Mouse (Mus musculus) hindbrain, embryonic 14.5 days (tissue): Measurements from ENCODE around the gene Etfa. TPM values are rescaled to one million over a fixed set of nuclear protein-coding genes. Genes with fewer than 3 reads are reported as not detected.

Experiments
- ATAC-seq: fragments of 200-750 bp; cut with Nextera tagmentation; 2 replicates; pipeline ENCODE4 v1.8.0; 2017; ENCODE audit warnings: moderate number of reproducible peaks, mild to moderate bottlenecking, moderate TSS enrichment, moderate library complexity; ENCODE audit not compliant: low FRiP score
- DNase-seq: peaks from one replicate; pipeline ENCODE4 v3.0.0-alpha.2; 2015; ENCODE audit warnings: low spot score
- H3K27ac ChIP-seq: fragments of 300-500 bp; sonication (generic); 2 replicates; pipeline ENCODE4 v1.5.1; 2014; ENCODE audit warnings: mild to moderate bottlenecking, moderate library complexity
- H3K27me3 ChIP-seq: fragments of 300-500 bp; sonication (generic); 2 replicates; pipeline ENCODE4 v1.6.1; 2014; ENCODE audit warnings: mild to moderate bottlenecking, low read length, mixed read lengths; ENCODE audit not compliant: control insufficient read depth, insufficient read depth
- H3K36me3 ChIP-seq: fragments of 300-500 bp; sonication (generic); replicated peaks from 2 replicates; pipeline ENCODE4 v1.6.1; 2014; ENCODE audit not compliant: control insufficient read depth, insufficient read depth
- H3K4me1 ChIP-seq: fragments of 300-500 bp; sonication (generic); replicated peaks from 2 replicates; pipeline ENCODE4 v1.6.1; 2014; ENCODE audit warnings: antibody characterized with exemption, low read length, mixed read lengths; ENCODE audit not compliant: control insufficient read depth, insufficient read depth
- H3K4me2 ChIP-seq: fragments of 300-500 bp; sonication (generic); replicated peaks from 2 replicates; pipeline ENCODE4 v1.6.1; 2014; ENCODE audit warnings: mild to moderate bottlenecking, moderate library complexity
- H3K4me3 ChIP-seq: fragments of 300-500 bp; sonication (generic); replicated peaks from 2 replicates; pipeline ENCODE4 v1.5.1; 2014; ENCODE audit warnings: mild to moderate bottlenecking, low read length
- H3K9ac ChIP-seq: fragments of 300-500 bp; sonication (generic); 2 replicates; pipeline ENCODE4 v1.6.1; 2014
- H3K9me3 ChIP-seq: fragments of 300-500 bp; sonication (generic); 2 replicates; pipeline ENCODE4 v1.6.1; 2016; ENCODE audit warnings: low read length; ENCODE audit not compliant: control insufficient read depth
- WGBS: fragments of 180-500 bp; shearing (Covaris S2); extraction: QIAGEN DNeasy Blood & Tissue Kit; methylation state at CpG from one replicate; pipeline ENCODE4 v1.1.7; 2014; 5-methylcytosine and 5-hydroxymethylcytosine counted together
- polyA plus RNA-seq: library from polyadenylated mRNA; unstranded; fragments of >200 nt; fragmentation: Nextera tagmentation; extraction: Ambion mirVana; gene quantifications from 2 replicates; pipeline ENCODE4 v1.2.1, GENCODE M21; 2014

Etfa gene
- 94.5 and 99.0 TPM in 2 replicates for polyA plus RNA-seq

DNA sequence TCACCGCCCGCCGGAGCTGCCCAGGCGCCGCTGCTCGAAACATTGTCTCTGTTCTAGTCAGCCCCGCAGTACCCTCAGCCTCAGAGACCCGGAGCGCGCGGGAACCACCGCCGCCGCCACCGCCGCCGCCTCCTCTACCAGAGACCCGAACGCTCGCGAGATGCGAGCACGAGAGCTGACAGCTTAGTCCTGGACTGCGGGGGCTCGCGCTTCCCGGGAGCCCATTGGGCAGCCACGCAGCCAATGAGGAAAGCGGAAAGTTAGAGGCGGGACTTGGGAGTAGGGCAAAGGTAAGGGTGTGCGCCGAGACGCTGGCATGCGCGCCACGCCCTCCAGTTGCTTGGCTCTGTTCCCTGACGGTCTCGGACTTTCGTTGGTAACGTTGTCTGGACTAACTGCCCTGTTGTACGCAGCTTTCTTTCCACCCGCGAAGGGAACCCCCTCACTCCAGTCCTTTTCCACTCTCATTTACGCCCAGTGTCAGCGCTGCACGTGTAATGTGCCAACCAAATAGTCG, at the start of gene Etfa:
TSS of gene Etfa (minus strand) at position 217 of the 517 bp plus-strand sequence.
- Histone ChIP-seq H3K27ac (peak within 1 kb of the TSS; percentile 71), H3K9ac (peak within 1 kb of the TSS; percentile 67), H3K9me3 (no peaks in the 10 kb centered on the region), H3K27me3 (peaks cover 21% of the 10 kb centered on the region), H3K36me3 (no peaks in the 10 kb centered on the region), H3K4me3 (peak within 1 kb of the TSS; percentile 63), H3K4me1 (no peaks in the 10 kb centered on the region), H3K4me2 (peak within 1 kb of the TSS; percentile 81)
- under 1% methylated on average over 46 of the region's 47 CpGs for WGBS
- ATAC-seq (peak; percentile 100), DNase-seq (peak; percentile 95)

DNA sequence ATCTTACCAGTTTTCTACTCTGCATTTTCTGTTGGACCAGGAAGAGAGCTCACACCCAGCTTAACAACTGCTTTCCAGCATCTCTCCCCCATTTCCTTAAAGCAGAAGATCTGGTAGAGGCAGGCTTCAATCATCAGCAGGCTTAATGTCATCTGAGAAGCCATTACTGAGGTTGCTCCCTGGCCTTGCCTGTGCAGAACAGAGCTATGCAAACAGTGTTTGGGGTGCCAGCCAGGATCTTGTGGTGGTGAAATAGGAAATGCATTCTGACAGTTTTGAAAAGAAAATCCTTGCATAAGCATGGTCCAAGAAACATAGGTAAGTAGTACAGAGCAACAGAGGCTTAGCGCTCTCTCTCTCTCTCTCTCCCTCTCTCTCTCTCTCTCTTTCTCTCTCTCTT, 48.9 kb upstream of the Etfa start:
- no peak overlapping the region for H3K4me2 ChIP-seq
- H3K4me3 ChIP-seq: no peak overlapping the region
- no peaks in the 10 kb centered on the region for H3K27me3 ChIP-seq
- H3K27ac ChIP-seq: no peak overlapping the region
- no peaks in the 10 kb centered on the region for H3K36me3 ChIP-seq
- 79% methylated on average over 1 of the region's 1 CpGs for WGBS
- ATAC-seq (no peak), DNase-seq (no peak)
- H3K4me1 ChIP-seq: no peaks in the 10 kb centered on the region
- no peaks in the 10 kb centered on the region for H3K9me3 ChIP-seq
- H3K9ac ChIP-seq: no peak overlapping the region

DNA sequence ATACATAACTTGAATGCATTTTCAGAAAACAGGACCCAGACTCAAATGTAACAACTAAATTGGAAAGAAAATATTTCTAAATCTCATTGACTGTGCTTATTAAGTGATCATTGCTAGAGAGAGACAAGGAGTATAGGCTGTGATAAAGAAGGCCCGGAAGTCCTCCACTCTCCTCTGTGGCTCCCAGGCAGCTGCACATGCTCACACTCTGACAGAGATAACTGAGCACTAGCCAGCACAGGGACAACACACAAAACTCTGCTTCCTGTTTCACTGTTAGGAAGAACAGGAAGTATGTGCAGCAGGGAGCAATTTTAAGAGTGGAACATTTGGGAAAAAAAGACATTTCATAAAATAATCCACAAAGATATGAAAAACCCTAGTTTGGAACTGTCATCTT, 42.9 kb upstream of the Etfa start:
- no peak overlapping the region for H3K27ac ChIP-seq
- no peak for ATAC-seq
- DNase-seq: no peak
- H3K9ac ChIP-seq: no peak overlapping the region
- WGBS: 88% methylated on average over 1 of the region's 1 CpGs
- 0 out of 2 replicates have a peak, but pooled peaks cover 13% of the 10 kb centered on the region for H3K36me3 ChIP-seq
- no peak overlapping the region for H3K4me2 ChIP-seq
- no peaks in the 10 kb centered on the region for H3K9me3 ChIP-seq
- H3K4me1 ChIP-seq: no peaks in the 10 kb centered on the region
- H3K27me3 ChIP-seq: peaks cover 19% of the 10 kb centered on the region
- H3K4me3 ChIP-seq: no peak overlapping the region

DNA sequence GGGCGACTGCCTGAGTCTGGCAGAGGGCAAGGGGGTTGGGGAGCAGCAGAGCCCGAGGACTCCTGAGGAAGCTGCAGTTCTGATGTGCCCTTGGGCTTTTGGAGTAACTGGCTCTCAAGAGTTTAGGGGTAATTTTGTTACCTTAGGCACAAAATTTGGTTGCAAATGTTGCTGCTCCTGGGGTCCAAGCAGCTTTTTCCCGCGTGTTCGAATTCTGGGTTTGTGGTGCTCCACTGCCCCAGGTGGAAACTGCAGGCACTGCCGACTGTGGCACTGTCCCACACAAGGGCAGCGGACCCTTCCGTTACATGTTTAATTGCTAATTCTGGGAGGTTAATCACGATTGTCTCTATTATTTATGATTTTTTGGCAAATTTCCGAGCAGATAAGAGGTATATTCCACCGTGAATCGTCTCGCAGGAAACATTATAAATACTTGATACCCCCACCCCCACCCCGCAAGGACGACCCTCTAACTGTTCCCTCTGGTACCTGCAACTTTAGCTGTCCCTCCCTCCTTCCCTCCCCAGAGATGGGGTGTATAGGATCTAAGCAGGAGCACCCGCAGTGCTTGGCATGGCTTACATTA, 37.4 kb upstream of the Etfa start:
- peaks cover 74% of the 10 kb centered on the region for H3K27me3 ChIP-seq
- no peaks in the 10 kb centered on the region for H3K9me3 ChIP-seq
- ATAC-seq (no peak), DNase-seq (no peak)
- H3K36me3 ChIP-seq: 0 out of 2 replicates have a peak, but pooled peaks cover 13% of the 10 kb centered on the region
- 5% methylated on average over 16 of the region's 16 CpGs for WGBS
- no peak overlapping the region for H3K9ac ChIP-seq
- H3K4me3 ChIP-seq: no peak overlapping the region
- H3K4me1 ChIP-seq: no peaks in the 10 kb centered on the region
- no peak overlapping the region for H3K4me2 ChIP-seq
- no peak overlapping the region for H3K27ac ChIP-seq

DNA sequence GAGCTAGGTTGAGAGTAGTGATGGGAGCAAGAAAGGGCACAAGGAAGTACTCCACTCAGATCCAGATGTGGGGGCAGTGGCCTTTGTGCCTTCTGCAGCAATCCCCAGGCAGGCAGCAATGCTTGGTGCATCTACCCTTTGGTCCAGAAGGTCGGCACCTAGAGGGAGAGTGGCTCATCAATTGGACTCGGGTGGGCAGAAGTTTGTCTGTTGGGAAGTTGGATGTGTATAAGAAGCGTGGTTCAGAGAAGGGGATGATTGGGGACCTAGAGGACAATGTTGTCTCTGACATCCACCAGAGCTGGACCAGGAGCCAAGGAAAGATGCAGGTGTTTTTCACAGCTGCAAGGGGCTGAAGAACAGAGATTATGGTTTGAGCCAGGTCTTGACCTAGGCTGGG, 36.8 kb upstream of the Etfa start:
- Histone ChIP-seq H3K4me1 (0 out of 2 replicates have a peak, but pooled peaks cover 4% of the 10 kb centered on the region), H3K9me3 (no peaks in the 10 kb centered on the region), H3K4me3 (no peak overlapping the region), H3K9ac (no peak overlapping the region), H3K4me2 (no peak overlapping the region), H3K27me3 (peaks cover 79% of the 10 kb centered on the region), H3K36me3 (0 out of 2 replicates have a peak, but pooled peaks cover 13% of the 10 kb centered on the region), H3K27ac (no peak overlapping the region)
- ATAC-seq: no peak
- DNase-seq: no peak
- 12% methylated on average over 3 of the region's 3 CpGs for WGBS

DNA sequence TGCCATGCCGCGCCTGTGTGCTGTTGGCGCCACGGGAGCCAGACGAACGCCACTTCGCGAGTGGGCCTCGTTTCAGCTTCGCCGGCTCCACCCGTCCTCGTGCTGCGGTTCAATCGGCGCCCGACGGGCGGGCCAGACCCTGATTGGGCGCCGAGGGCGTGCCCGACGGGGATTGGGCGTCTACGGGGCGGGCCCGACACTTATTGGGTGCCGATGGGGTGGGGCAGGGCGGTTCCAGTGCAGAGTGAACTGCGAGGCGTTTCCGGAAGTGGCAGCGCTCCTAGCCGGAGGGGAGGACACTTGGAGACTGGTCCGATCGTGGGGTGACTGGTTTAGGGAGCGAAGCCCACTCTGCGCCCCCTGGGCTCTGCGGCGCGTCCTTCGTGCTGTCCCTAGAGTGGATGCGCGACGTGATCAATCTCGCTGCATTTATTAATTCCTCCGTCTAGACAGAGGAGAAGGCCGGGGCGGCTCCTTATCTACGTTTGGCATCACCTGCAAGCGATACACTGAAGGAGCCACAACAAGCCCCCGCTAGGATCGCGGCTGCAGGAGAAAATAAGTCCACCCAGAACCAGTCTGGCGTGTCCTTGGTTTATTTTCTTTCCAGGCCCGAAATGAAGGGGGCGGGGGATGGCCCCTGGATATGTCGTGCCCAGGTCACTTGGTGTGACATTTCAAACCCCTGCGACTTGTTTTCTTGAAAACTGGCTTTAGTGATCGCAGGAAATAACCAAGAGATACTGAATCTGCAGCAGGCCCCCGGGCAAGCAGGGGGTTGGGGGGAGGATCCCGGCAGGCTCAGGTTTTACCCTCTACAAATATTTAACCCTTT, 34.4 kb upstream of the Etfa start:
- H3K4me3 ChIP-seq: peak overlapping the region; percentile 16; the same call in 1 of the 2 replicates
- H3K9ac ChIP-seq: no peak overlapping the region
- no peaks in the 10 kb centered on the region for H3K9me3 ChIP-seq
- no peak overlapping the region for H3K27ac ChIP-seq
- no peak for DNase-seq
- H3K36me3 ChIP-seq: 0 out of 2 replicates have a peak, but pooled peaks cover under 1% of the 10 kb centered on the region
- H3K4me2 ChIP-seq: peak overlapping the region; percentile 37
- WGBS: 2% methylated on average over 63 of the region's 63 CpGs
- H3K27me3 ChIP-seq: peaks cover 98% of the 10 kb centered on the region
- ATAC-seq: peak; percentile 22; the same call in 1 of the 2 replicates
- 0 out of 2 replicates have a peak, but pooled peaks cover 4% of the 10 kb centered on the region for H3K4me1 ChIP-seq

DNA sequence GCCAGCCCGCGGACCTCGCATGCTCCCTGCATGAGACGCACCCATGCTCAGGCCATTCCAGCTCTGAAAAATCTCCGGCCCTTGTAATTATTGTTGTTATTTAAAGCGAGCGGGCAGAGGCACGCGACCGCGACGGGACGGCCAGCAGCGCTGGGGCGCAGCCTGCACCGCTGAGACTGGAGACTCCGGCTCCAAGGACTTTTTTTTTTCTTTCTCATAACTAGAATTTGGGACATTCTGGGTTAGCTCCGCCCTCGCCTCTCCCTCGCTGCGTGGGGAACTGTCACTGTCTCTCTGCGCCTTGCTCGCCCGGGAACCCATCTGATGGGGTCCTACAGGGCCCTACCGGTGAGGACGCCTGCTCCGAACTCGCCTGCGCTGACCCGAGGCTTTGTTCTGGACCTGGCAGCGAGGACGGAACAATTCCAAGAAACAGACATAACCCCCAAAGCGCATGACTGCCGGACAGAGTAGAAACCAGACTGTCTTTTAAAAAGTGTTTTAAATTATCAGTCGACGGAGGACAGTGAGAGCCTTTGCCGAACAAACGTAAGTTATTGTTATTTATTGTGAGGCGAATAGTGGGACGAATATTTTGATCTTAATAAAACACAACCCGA, 33.6 kb upstream of the Etfa start:
- 0 out of 2 replicates have a peak, but pooled peaks cover 4% of the 10 kb centered on the region for H3K4me1 ChIP-seq
- DNase-seq (no peak), ATAC-seq (no peak)
- H3K9me3 ChIP-seq: no peaks in the 10 kb centered on the region
- H3K27ac ChIP-seq: no peak overlapping the region
- 0 out of 2 replicates have a peak overlapping the region, but pooled peaks have one; percentile 16 for H3K4me3 ChIP-seq
- H3K9ac ChIP-seq: no peak overlapping the region
- peaks cover 99% of the 10 kb centered on the region for H3K27me3 ChIP-seq
- H3K4me2 ChIP-seq: peak overlapping the region; percentile 37; the same call in 1 of the 2 replicates
- no peaks in the 10 kb centered on the region for H3K36me3 ChIP-seq
- WGBS: 4% methylated on average over 41 of the region's 41 CpGs

DNA sequence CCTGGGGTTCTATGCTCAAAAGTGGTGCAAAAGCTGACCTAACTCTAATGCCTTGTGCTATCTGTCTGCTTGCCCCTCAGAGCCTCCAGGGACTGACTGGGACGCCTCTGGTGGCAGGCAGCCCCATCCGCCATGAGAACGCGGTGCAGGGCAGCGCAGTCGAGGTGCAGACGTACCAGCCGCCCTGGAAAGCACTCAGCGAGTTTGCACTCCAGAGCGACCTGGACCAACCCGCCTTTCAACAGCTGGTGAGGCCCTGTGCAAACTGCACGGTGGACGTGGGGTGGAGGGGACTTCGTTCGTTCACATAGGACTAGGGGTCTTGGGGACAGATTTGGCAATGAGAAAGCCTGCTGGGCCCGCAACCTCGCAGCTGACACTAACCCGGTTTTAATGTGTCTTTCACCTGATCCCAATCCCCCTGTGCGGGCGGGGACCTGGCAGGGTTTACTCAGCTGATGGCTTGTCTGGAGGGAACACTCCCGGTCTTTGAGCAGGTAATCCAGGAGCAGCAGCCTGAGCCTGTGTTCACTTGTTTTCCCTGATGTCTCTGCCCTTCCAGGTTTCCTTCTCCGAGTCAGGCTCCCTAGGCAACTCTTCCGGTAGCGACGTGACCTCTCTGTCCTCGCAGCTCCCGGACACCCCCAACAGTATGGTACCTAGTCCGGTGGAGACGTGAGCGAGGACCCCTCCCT, 33.0 kb upstream of the Etfa start:
- ATAC-seq (no peak), DNase-seq (peak; percentile 26)
- H3K4me3 ChIP-seq: peak overlapping the region; percentile 1; the same call in 1 of the 2 replicates
- H3K4me2 ChIP-seq: no peak overlapping the region
- no peaks in the 10 kb centered on the region for H3K9me3 ChIP-seq
- no peaks in the 10 kb centered on the region for H3K36me3 ChIP-seq
- no peak overlapping the region for H3K9ac ChIP-seq
- no peak overlapping the region for H3K27ac ChIP-seq
- 0 out of 2 replicates have a peak, but pooled peaks cover 4% of the 10 kb centered on the region for H3K4me1 ChIP-seq
- WGBS: 1% methylated on average over 30 of the region's 30 CpGs
- peaks cover 99% of the 10 kb centered on the region for H3K27me3 ChIP-seq
